Mouse (Mus musculus) cortical plate, adult 2 months (tissue): ENCODE measurements around the gene Tenm2. TPM values are rescaled to one million over a fixed set of nuclear protein-coding genes. Genes with fewer than 3 reads are reported as not detected.
A peak's percentile ranks its signal among the peaks of the same experiment; 100 is the strongest.

ENCODE experiments used
- H3K27ac ChIP-seq: fragments of 200-500 bp; 2 replicates; pipeline ENCODE4 v1.5.1; 2012; ENCODE audit warnings: low read length, control low read depth, inconsistent platforms; ENCODE audit not compliant: insufficient read depth
- H3K4me1 ChIP-seq: fragments of 200-500 bp; 2 replicates; pipeline ENCODE4 v1.6.1; 2011; ENCODE audit warnings: low read length; ENCODE audit not compliant: control insufficient read depth, insufficient read depth
- H3K4me3 ChIP-seq: fragments of 200-500 bp; 2 replicates; pipeline ENCODE4 v1.5.1; 2011; ENCODE audit warnings: mild to moderate bottlenecking, low read length, control low read depth; ENCODE audit not compliant: insufficient read depth
- CTCF ChIP-seq: fragments of 200-500 bp; IDR thresholded peaks from 2 replicates; pipeline ENCODE4 v1.5.1; 2011; ENCODE audit warnings: mild to moderate bottlenecking, control low read depth, low read length; ENCODE audit not compliant: insufficient read depth; ENCODE audit errors: extremely low read depth
- POLR2A ChIP-seq: fragments of 200-500 bp; IDR thresholded peaks from 2 replicates; pipeline ENCODE4 v1.6.1; 2011; ENCODE audit warnings: mild to moderate bottlenecking, low read length, control low read depth; ENCODE audit not compliant: insufficient read depth; ENCODE audit errors: extremely low read depth
- polyA plus RNA-seq: library from polyadenylated mRNA; depleted of rRNA; stranded (reverse); fragments of >200 nt; gene quantifications from 2 replicates; pipeline ENCODE4 v1.2.3, GENCODE M21; 2012

Gene Tenm2
- polyA plus RNA-seq, 1 experiment, result 26.6 TPM

DNA sequence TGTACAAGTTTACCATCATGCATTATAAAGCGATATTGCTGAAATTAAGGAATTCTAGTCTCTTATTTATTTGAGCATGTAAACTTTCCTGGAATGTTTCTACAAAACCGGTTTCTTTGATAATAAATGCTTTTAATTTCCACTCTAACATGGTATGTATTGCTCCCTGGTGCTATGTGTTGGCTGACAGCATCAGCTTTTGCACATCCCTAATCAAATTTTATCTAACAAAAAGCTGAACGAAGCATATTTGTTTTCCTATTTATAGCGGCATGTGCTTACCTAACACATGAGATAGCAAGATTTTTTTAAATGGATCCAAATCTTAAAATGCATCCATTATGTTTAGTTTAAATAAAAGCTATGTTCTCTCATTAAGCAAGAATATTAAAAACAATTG, 434.1 kb downstream of the Tenm2 start:
- H3K4me1 ChIP-seq, result no peaks in the 10 kb centered on the region
- 0 out of 2 replicates have a peak overlapping the region, but pooled peaks have one; percentile 21 for H3K4me3 ChIP-seq
- no peak overlapping the region for H3K27ac ChIP-seq
- TF ChIP-seq POLR2A, result no peak
- no peak for TF ChIP-seq CTCF

DNA sequence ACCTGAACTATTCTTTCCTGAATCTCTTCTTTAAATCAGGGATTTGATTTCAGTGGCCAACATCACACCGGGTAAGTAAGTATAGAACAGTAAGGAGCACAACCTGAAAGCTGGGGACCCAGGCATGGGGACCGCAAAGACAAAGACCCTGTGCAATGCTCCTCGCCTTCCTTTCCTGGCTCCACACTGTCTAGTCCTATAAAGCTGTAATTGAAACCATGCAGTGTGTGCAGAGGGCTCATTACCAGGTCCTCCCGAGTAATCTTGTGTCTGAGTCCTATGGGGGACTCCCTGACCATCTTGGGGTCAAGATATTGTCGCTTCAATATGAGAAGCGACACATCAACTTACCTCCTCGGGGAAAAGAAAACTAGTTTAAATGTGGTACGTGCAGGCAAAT, 436.4 kb downstream of the Tenm2 start:
- Histone ChIP-seq H3K4me3 (no peak overlapping the region), H3K4me1 (no peaks in the 10 kb centered on the region), H3K27ac (no peak overlapping the region)
- TF ChIP-seq CTCF, result no peak
- no peak for TF ChIP-seq POLR2A

DNA sequence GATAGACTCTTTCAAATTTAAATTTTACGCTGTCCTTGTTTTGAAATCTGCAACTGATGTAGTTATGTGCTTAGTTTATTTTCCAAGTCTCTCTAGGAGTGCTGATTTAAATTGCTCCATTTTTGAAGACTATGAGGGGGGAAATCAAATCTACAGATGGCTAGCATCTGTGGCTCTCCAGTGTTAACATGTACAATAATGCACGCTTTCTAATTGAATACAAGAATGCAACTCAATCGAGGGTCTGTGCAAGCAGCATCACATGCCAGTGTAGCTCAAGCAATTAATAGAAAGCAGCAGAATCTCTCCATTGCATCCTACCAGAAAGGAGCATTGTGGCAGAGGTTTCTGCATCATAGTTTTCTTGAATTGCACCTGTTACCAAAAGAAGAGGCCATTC, 477.8 kb downstream of the Tenm2 start:
- TF ChIP-seq CTCF (no peak), POLR2A (no peak)
- no peaks in the 10 kb centered on the region; the same call in 1 of the 2 replicates for H3K4me1 ChIP-seq
- H3K4me3 ChIP-seq, result no peak overlapping the region
- H3K27ac ChIP-seq, result no peak overlapping the region

DNA sequence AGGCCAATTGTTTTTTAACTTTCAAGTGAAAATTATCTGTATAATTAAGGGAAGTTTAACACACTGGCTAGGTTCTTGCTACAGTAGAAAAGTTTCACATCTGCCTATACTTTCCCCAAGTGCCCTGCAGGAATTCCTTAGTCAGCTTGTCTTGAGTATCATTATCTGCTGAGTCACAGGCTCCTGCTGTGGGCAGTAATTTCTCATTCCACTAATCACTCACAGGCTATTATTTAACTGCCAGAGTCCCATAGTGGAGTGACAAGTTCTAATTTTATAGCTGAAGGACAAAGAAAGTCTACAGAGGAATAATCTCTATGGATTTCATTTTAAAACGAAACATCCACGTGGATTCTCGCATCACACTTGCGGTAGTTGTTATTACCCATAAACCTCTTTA, 489.5 kb downstream of the Tenm2 start:
- no peak for TF ChIP-seq POLR2A
- no peak for TF ChIP-seq CTCF
- Histone ChIP-seq H3K4me1 (no peaks in the 10 kb centered on the region), H3K4me3 (no peak overlapping the region), H3K27ac (no peak overlapping the region)

DNA sequence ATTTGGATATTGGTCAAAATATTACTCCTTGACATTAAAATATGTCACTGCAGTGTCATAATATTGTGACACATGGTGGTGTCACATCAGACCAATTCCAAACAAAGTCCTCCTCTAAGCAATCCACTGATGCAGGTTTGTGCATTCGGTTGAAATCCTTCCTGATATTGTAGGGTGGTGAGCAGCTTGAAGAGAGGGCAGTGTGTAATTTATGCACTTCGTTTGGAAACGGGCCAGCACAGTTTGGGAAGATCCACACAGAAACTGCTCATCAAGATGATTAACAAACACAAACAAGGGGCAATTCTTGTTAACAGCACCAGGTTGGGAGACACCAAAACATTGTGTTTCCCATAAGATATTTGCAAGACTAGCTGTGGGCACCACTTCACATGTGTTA, 508.0 kb downstream of the Tenm2 start:
- Histone ChIP-seq H3K4me1 (peaks cover 2% of the 10 kb centered on the region; the same call in 1 of the 2 replicates), H3K4me3 (no peak overlapping the region), H3K27ac (no peak overlapping the region)
- TF ChIP-seq POLR2A, result no peak
- no peak for TF ChIP-seq CTCF

DNA sequence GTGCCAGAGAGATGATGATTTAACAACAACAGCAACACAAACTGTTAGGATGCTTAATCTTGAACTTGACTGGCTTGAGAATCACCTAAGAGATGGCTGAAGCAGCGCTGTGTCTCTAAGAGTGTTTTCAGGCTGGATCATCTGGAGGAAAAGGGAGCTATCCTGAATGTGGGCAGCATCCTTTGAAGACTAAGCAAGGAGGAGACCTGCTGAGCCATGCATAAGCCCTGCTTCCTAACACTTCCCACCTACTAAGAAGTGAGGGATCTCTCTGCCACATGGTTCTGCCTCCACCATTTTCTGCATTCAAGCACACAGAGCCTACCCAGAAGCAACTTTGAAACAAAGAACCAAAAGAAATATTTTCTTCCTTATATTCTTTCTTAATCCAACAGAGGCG, 532.9 kb downstream of the Tenm2 start:
- Histone ChIP-seq H3K4me1 (no peaks in the 10 kb centered on the region), H3K4me3 (no peak overlapping the region), H3K27ac (no peak overlapping the region)
- TF ChIP-seq POLR2A, result no peak
- TF ChIP-seq CTCF, result no peak

DNA sequence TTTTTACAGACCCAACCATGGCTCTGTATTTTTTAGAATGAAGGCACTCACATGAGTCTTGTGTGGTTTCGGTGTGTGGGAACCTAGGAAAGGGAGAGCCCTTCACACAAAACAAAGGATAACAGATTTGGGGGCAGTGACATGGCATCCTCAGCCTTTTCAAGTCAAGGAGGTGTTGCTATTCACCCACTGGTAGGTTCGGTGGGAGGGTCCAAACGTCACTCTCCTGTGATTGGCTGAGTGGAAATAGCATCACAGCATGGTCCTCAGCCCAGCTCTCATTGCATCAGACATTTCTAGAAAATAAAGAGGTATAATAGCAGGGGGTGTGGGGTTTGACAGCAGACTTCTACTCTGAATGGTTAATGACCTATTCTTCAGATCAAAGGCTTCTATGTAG, 534.8 kb downstream of the Tenm2 start:
- no peak overlapping the region for H3K4me3 ChIP-seq
- H3K4me1 ChIP-seq, result no peaks in the 10 kb centered on the region
- no peak overlapping the region for H3K27ac ChIP-seq
- TF ChIP-seq POLR2A (no peak), CTCF (no peak)

DNA sequence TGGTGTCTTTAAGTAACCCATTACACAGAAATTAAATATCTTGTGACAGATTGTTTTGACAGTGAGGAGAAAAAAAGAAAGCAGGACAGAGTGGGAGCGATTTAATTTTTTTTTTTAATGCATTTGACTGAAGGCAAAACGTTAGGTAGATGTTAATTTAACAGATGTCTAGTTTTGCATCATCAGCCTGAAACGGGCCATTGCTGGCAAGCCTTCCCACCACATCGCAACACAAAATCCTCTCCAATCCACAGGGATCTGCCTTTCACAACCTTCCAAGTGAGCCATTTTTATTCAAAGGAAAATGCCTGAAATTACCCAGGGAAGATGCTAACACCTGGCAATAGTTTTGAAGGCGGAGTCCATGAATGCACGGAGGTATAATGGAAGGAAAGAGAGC, 535.6 kb downstream of the Tenm2 start:
- TF ChIP-seq CTCF, result no peak
- no peak for TF ChIP-seq POLR2A
- H3K4me3 ChIP-seq, result no peak overlapping the region
- no peaks in the 10 kb centered on the region for H3K4me1 ChIP-seq
- no peak overlapping the region for H3K27ac ChIP-seq

DNA sequence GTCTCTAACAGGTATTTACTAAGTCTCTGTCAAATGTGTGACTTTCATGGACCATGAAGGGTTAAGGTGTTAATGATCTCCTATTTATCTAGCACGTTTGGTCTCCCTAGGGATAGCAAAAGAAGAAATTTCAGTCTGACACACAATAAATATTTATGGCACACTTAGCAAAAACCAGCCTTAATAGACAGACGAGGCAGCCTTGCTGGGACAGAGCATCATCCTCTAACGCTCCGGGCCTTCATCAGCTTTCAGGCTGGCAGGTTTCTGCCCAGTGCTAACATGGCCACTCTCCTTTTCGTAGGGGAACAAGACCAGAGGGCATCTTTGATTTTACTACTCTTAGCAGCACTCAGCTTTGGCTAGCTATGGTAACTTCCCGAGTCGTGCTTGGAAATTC, 537.5 kb downstream of the Tenm2 start:
- Histone ChIP-seq H3K4me1 (no peaks in the 10 kb centered on the region), H3K27ac (no peak overlapping the region)
- TF ChIP-seq POLR2A (no peak), CTCF (no peak)

DNA sequence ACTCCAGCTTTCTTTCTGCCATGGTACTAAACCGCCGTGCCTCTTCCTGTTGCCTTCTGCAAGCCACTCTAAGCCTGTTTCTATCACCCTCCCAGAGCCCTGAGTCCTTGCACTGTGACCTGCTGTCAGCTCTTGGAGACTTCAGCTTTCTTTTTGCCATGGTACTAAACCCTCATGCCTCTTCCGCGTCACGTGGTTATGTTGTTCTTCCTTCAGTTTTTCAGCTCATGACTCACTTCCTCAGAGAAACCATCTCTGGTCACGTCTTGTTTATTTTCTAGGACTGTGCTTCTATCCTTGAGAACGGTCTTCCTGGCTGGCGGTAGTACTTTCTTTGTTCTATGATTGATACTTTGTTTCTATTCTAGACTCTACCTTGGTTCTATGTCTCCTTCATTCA, 537.9 kb downstream of the Tenm2 start:
- TF ChIP-seq CTCF, result no peak
- TF ChIP-seq POLR2A, result no peak
- no peaks in the 10 kb centered on the region for H3K4me1 ChIP-seq
- no peak overlapping the region for H3K27ac ChIP-seq
- H3K4me3 ChIP-seq, result no peak overlapping the region

More for the DNA sequence above, 537.5 kb downstream of the Tenm2 start:
- no peak overlapping the region for H3K4me3 ChIP-seq

DNA sequence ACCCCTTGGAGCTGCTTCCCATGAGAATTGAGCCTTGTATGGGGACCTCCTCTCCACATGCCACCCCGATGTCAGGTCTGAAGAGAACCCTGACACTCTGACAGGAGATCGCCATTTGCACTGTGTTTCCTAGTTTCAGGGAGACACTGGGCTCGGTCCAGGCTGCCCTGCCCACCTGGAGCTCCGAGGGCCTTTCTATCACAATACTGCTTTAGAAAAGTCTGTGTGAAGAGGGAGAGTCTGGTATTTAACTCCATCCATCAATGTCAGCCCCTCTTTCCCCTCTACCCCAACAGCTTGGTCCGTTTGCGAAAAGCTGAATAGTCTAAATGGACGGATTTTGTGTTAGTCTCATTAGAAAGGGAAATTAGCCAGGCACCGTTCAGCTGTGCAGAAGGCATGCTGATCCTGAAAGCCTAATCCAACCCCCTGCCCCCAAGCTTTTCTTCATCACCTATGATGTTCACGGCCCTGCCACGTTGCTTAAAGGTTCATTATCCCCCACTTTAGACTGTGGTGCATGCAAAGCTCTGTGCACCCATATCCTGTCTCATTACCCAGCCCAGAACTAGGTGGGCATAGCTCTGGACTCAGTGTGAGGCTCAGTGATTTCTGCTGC, 538.6 kb downstream of the Tenm2 start:
- Histone ChIP-seq H3K27ac (no peak overlapping the region), H3K4me3 (no peak overlapping the region), H3K4me1 (no peaks in the 10 kb centered on the region)
- TF ChIP-seq POLR2A (no peak), CTCF (no peak)
